Mouse (Mus musculus): ENCODE results near the gene Kctd11. TPM values are rescaled to one million over a fixed set of nuclear protein-coding genes. Genes with fewer than 3 reads are reported as not detected.

The Kctd11 gene
- polyA plus RNA-seq, 1 experiment: 9.0 TPM

DNA sequence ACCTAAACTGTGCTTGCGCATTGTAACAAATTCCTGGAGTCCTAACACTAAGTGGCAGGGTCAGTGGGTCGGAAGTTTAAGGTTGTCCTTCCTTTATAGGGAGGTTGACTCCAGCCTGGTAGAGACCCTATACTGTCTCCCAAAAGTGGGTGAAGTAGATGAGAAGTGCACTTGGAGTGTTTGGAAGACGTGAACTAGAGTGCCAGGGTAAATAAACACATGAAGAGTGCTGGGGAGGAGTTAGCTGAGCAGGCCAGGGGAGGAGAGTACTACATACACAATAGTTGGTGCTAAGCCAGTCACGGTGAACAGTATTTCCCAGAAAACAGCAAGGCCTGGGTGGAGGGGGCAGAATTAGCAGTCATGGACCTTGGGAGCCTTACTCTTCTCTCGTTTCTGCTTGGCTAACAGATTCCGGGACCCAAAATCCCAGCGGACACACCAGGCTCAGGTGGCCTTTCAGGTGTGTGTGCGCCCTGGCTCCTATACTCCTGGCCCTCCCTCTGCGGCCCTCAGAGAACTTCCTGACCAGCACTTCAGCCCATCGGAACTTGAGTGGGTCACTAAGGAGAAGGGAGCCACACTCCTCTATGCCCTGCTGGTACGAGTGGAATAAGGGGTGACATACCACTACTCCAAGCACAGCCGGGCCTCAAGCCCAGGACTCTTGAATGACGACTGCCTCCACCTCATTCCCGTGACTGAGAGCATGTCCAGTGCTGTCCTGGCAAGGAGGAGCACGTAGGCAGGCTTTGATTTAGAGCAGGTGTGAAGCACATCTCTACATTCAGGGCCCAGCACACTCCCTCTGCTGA lies 31.7 kb upstream of the Kctd11 start:
- DNase-seq (ENCODE audit: low read depth): no peak

DNA sequence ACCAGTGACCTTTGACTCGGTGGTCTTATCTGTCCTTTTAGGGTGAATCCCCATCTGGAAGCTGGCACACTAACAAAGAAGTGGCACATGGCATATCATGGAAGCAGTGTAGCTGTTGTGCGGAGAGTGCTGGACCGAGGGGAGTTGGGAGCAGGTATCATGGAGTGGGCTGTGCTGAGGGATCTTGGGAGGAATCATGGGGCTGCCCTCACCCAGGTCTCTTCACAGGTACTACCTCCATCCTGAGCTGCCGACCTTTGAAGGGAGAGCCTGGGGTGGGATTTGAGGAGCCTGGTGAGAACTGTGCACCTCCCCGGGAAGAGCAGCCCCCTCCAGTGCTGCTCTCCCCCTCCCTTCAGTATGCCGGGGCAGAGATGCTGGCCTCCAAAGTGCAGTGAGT lies 30.5 kb upstream of the Kctd11 start:
- no peak for DNase-seq (ENCODE audit: low read depth)

DNA sequence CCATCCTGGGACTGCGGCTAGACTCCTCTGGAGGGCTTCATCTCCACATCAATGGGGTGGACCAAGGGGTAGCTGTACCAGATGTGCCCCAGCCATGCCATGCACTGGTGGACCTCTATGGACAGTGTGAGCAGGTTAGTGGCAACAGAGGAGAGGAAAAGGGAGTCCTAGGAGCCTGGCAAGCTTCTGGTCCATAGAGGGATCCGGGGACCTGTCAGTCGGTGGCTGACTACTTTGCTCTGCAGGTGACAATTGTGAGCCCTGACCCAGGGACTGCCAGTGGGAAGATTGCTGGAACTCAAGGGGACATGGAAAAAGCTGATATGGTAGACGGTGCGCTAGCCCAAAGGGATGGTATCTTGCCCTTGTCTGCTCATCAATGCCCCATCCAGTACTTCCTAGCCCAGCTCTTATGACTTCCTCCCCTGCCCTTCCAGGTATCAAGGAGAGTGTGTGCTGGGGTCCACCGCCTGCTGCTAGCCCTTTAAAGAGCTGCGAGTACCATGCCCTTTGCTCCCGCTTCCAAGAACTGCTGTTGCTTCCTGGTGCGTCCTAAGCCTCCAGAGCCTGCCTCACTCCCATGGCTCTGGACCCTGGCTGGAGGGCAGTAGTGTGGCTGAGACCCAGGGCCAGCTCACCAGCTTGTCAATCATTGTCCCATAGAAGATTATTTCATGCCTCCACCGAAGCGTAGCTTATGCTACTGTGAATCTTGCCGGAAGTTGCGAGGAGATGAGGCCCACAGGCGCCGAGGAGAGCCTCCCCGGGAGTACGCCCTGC lies 29.8 kb upstream of the Kctd11 start:
- DNase-seq (ENCODE audit: low read depth): no peak

DNA sequence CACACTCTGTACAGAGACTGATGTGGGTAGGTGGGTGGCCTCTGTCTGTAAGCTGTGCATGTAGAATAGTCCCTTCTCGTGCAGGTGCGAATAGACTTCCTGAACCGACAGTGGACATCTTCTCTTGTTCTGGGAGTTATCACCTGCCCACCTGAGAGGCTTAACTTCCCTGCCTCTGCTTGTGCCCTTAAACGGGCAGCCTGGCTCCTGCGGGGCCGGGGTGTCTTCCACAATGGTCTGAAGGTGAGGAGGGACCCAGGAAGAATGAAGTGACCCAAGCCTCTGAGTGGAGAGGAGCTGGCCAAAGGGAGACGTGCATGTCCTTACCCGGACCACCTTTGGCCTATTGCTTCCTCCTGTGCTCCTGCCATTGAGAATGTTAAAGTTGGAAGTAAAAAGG lies 29.0 kb upstream of the Kctd11 start:
- DNase-seq (ENCODE audit: low read depth): no peak

DNA sequence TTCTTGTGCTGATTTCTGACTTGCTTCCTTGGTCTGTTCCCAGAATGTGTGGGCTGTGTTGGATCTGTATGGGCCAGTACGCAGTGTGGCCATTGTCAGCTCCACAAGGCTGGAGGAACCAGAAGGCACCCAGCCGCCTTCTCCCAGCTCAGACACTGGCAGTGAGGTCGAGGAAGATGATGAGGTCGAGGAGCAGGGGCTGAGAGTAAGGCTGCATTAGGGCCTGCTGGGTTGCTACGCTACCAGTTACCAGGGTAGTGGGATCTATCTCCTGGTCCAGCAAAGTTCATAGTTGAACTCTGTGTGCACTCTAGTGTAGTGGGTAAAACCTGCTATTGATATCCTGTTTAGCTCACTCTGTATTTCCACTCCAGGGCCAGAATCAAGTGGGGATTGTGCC lies 28.0 kb upstream of the Kctd11 start:
- no peak for DNase-seq (ENCODE audit: low read depth)

DNA sequence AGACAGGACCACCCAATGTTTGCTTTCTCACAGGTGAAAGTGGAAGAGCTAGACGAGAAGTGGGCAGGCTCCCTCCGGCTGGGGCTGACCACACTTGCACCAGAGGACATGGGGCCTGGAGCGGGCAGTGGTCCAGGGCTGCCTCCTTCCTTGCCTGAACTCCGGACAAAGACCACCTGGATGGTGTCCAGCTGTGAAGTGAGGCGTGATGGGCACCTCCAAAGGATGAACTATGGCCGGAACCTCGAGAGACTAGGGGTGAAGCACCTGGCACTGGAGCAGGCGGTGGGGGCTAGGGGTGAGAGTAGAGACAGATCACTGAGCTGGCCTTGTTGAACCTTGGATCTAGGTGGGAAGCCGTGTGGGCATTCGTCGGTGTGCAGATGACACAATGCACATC lies 27.4 kb upstream of the Kctd11 start:
- no peak for DNase-seq (ENCODE audit: low read depth)

DNA sequence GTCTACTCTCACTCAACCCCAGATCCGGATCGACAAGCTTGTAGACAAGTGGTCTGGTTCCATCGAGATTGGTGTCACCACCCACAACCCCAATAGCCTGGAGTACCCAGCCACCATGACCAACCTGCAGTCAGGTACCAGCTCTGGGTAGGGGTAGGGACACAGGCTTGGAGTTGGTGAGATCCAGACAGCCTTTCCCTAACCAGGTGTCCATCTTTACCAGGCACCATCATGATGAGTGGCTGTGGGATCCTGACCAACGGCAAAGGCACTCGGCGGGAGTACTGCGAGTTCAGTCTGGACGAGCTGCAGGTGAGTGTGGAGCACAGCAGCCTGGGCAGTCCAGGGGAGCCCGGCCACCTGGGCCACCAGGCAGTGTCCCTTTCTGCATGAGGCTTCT lies 23.1 kb upstream of the Kctd11 start:
- DNase-seq (ENCODE audit: low read depth): no peak

DNA sequence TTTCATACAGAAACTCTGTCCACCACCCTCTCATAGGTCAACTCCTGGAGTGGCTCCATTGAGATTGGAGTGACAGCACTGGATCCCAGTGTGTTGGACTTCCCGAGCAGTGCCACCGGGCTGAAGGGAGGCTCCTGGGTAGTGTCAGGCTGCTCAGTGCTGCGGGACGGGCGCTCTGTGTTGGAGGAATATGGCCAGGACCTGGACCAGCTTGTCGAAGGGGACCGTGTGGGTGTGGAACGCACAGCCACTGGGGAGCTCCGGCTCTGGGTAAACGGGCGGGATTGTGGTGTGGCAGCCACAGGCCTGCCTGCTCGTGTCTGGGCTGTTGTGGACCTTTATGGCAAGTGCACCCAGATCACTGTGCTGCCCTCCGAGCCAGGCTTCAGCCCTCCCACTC lies 21.8 kb upstream of the Kctd11 start:
- DNase-seq (ENCODE audit: low read depth): no peak

DNA sequence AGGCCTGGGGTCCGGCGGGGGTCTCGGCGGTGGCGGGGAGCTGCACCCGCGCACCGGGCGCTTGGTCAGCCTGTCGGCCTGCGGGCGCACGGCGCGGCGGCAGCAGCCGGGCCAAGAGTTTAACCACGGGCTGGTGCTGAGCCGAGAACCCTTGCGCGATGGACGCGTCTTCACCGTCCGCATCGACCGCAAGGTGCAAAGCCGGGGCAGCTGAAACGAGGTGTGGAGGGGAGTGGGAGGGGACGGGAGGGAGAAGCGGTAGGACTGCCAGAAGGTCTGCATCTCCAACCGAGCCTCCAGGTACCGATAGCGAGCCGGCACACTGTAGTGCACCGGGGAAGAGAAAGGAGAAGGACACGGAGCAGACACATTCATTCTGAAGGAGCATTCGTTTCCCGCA lies 20.8 kb upstream of the Kctd11 start:
- no peak for DNase-seq (ENCODE audit: low read depth)

DNA sequence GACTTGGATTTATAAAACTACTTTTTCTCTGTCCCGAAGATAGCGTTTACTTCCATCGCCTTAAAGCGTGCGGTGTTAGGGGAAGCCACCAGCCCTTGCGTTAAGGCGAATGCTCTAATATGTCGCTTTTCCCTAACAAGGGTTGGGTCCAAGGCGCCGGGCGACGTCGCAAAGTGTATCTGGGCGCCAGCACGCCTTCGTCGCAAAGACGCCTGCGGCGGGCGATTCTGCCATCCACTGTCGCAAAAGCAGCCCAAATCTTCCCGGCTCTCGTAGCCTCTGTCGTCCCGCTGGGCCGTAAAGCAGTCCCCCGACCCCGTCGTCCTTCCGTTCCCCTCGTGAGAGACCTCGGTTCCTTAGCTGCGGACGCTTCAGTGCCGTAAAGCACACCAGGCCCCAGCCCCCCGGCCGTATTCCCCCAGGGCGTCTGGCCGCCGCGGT lies 20.2 kb upstream of the Kctd11 start:
- peak; percentile 62 for DNase-seq (ENCODE audit: low read depth)

DNA sequence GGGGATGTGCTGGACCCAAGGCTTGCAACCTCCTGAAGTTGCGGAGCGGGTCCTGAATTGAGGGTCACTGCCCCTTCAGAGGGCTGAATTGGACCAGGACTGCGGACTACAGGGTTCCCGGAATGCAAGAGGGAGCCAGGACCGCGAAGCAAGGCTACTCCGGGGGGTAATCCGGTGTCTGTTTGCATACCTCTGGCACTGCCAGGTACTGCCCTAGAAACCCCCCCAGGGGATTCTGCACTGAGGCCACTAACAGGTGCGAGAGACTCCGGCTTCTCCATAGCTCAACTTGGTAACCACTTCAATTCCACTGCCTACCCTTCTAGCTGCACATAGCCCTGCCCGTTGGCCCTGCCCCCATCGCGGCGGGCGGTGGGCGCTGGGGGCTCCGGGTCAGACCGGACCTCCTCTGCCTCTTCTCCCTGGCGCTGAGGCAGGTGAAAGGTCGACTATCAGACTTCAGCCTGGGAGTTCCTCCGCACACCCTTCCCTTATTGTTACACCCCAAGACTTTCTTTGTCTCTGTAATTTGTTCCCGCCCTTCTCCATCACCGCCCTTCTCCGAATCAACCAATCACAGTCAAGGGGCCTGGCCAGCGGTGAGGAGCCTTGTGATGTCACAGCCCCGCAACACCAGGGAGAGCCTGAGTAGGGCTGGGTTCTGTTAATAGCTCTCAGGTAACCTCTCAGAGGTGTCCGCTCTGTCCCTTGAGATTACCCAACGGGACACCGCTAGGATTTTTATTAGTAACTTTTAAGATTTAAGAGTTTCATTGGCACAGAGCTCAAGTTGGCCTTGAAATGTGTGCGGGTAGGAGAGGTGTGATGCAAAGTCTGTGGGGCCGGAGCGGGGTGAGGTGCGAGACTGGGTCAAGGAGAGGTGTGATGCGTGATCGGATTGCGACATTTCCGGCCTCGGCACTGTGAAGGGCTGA lies 19.5 kb upstream of the Kctd11 start, which contains the start of the genes 2810408A11Rik and Neurl4:
Gene 2810408A11Rik, minus strand, starts transcription at position 517 of the 935 bp plus-strand sequence.
Gene Neurl4, plus strand, starts transcription at position 602 of the 935 bp plus-strand sequence.
- DNase-seq (ENCODE audit: low read depth): peak; percentile 73

DNA sequence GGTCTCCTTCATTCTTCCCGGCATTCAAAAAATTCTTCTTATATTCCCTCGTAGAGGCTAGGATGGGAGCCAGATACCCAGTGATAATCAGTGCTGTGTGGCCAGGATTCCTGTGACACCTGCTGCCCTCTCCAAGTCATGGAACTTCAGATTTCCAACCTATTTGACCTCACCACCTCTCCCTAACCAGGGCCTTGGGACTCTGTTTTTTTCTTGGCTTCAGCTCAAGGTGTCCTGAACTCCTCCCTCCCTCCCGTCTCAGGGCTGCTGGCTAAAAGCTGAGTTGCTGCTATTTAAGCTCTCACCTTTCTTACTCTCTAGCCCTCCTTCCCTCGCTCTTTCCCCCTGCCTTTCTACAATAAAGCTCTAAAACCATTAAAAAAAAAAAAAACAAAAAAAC lies 18.7 kb upstream of the Kctd11 start:
- DNase-seq (ENCODE audit: low read depth): no peak

DNA sequence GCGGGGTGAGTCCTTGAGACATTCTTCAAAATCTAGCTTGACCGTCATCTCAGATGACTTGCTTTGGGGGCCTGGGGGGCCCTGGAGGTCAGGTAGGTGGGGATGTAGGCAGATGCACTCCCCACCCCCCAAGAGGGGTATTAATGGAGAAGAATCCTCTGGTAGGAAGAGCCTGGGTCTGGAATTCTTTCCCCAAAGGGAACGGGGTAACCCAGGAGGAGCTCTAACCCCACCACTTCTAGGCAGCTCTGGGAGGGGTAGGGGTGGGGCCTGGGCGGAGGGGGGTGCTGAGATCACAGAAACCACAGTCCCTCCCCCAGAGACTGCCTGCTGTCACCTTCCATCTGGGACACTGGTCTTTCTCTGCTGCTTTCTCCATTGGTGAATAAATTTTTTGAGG lies 14.1 kb upstream of the Kctd11 start, which contains the start of gene Acap1:
Gene Acap1, minus strand, starts transcription at position 249 of the 400 bp plus-strand sequence.
- no peak for DNase-seq (ENCODE audit: low read depth)

DNA sequence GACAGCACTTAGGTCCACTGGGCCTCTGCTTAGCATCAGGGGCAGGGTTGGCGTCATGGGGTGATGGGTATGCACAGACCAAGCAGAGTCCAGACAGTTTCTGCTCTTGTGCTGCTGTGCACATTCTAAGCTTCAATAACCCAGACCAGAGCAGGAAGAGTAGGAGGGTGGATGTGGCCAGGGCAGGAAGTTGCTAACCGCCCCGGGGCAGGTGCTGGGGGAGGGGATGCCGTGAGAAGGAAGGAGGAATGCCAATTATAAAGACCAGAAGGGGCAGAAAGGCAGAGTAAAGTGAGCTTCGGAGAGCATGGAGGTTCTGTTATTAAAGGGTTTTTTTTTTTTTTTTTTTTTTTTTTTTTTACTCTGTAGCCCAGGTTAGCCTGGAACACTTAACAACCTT lies 13.5 kb upstream of the Kctd11 start:
- DNase-seq (ENCODE audit: low read depth): no peak

DNA sequence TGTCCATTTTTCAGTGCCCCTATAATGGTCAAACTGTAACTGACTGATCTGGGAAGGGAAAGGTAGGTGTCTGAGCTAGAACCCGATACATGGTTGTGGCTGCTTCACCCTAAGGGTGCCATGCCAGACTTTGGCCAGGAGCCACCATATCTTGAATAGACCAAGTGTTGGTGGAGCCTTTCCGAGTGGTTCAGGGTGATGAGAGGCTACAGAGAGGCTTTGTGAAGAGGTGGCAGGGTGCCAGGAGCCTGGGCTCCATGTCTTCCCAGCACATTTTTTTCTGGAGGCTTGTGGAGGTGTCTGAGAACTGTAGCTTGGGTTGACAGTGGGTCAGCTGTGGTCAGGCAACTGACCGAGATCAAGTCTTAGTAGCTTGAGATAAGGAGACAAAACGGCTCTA lies 10.3 kb upstream of the Kctd11 start:
- no peak for DNase-seq (ENCODE audit: low read depth)

DNA sequence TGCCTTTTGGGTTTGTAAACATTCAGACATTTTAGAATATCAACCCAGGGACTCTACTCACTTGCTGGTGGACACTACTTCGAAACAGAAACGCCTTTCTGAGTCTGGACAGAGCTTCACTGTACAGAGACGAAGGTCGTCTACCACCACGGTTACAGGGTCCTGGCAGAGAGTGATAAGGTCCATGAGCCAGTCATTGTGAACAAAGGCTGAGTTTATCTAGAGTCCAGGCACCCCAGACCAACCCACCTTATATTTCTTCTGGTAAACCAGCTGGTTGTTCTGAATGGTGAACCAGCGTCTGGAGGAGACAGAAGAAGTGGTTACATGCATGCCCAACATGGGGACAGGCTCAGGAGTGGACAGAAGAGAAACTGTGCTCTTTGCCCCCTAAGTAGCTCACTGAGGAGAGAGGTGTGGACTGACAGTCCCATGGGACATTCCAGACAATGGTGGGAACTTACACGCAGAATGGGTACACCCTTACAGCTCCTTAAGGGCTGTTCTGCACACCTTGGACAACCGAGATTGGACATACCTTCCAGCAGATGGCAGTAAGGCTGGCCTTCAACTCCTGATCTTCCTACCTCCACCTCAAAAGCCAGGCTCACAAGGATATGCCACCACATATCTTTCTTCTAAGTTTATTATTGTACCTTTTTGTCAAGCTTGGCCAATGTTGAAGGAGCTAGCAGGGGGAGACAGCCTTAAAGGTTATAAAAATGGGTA lies 5.9 kb upstream of the Kctd11 start:
- no peak for DNase-seq (ENCODE audit: low read depth)

DNA sequence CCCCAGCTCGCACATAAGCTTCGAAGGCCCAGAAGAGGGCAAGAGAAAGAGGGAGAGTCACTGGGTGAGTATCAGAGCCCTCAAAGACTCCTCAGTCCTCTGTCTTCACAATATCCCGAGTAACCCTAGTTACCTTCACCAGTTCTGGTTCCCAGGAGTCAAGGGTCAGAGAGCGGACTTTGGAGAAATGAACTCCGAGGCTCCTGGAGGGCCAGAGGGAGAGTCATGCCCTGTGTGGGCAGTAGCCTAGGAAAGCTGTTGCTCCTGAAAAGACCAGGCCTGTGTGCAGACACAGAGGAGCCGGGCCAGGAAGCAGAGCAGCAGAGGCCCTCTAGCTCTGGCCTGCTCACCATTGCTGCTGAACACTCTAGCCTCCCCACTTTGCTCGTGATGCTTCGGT lies 3.5 kb upstream of the Kctd11 start:
- no peak for DNase-seq (ENCODE audit: low read depth)

DNA sequence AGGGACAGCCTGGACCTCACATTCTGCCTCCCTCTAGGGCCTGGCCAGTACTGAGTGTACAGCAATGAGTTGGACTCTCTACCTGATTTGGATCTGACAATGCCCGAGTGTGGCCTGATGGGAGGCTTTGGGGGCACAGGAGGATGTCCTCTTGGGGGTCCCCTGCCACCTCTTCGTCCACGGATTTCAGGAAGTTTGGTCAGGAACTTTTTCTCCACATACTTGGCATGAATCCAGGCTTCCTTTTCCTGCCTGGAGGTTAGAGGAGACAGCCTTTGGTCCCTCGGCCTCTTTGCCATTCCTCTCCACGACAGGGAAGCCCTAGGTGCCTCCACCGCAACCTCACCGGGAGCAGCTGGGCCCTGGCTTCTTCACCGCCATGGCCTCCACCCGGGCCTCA lies 3.0 kb upstream of the Kctd11 start:
- DNase-seq (ENCODE audit: low read depth): no peak

DNA sequence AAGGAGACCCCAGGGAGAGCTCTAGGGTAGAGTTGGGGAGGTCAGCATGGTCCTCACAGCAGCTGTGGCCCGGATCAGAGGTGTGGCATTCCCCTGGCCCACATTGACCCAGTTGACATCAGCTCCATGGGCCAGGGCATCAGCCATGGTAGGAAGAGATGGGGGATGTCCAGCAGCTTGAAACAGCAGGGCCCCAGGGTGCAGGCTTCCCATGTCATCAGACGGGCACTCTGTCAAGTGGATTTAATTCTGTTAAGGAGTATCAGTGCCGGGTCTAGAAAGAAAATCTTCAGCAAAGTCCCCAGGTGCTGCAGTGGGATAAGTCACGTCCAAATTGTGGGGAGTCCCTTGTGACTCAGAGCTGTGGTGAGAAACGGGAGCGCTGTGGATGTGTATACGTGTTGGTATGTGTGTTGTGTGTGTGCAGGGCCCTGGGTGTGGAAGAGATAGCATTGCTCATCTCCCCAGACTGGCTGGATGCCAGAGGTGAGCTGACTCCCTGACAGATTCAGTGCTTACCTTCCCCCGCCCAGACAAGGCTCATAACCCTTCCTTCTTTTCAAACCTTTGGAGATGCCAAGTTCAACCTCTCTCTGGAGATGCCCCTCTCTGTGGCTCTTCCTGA lies 2.4 kb upstream of the Kctd11 start:
- no peak for DNase-seq (ENCODE audit: low read depth)

DNA sequence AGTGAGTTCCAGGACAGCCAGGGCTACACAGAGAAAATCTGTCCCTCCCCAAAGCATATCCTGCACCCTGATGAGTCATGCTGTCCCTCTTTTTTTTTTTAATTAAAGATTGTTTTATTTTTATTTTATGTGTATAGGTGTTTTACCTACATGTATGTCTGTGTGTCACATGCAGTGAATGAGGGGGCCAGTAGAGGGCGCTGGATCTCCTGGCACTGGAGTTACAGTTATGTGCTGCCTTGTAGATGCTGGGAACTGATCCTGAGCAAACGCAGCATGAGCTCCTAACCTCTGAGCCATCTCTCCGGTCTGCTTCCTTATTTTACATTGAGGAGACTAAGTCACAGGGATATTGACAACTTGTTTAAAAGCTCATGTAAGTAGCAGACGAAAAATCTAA lies 1.9 kb upstream of the Kctd11 start:
- DNase-seq (ENCODE audit: low read depth): no peak
